Mouse (Mus musculus): ENCODE results near the gene Rfpl4b.

GRCm38 (mm10) chr10:38823741-38824140 is 2.2 kb upstream of the Rfpl4b start:
- TF ChIP-seq CTCF (IDR thresholded peaks at IDR 0.05; ENCODE audit: low read depth) (no peak), EP300 (optimal IDR thresholded peaks at IDR 0.05) (no peak)

All from stomach, postnatal 0 days (tissue).